Mouse (Mus musculus): Measurements from ENCODE around the gene Ren1.

The Ren1 gene

GRCm38 (mm10) chr1:133344357-133344756 is 6.0 kb upstream of the Ren1 start:
- no peak for DNase-seq (ENCODE audit: low read depth)

DNA sequence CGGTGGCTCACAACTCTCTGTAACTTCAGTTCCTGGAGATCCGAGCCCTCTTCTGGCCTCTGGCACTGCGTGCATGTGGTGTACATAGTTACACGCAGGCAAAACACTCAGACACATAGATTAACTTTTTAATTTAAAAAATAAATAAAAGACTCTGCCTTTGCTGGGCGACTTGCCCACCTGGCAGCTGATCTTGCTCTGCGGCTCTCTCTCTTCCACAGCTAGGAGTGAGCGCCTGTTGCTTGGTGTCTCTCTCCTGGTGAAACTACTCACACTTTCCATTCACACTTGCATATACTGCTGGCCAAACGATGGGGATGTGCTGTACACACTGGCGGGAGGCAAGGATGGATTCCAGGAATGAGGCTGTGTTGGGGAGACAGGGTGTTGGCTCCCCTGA is 3.8 kb upstream of the Ren1 start:
- no peak for DNase-seq (ENCODE audit: low read depth)

GRCm38 (mm10) chr1:133347226-133347625 is 3.1 kb upstream of the Ren1 start:
- DNase-seq (ENCODE audit: low read depth), result no peak

GRCm38 (mm10) chr1:133347693-133348520 is 2.4 kb upstream of the Ren1 start:
- DNase-seq (ENCODE audit: low read depth), result no peak

GRCm38 (mm10) chr1:133351762-133352161 is 1.5 kb downstream of the Ren1 start:
- no peak for DNase-seq (ENCODE audit: low read depth)

- peak; percentile 41 for DNase-seq (ENCODE audit: low read depth)
Observed at GRCm38 (mm10) chr1:133353371-133353809, 3.1 kb downstream of the Ren1 start.

DNA sequence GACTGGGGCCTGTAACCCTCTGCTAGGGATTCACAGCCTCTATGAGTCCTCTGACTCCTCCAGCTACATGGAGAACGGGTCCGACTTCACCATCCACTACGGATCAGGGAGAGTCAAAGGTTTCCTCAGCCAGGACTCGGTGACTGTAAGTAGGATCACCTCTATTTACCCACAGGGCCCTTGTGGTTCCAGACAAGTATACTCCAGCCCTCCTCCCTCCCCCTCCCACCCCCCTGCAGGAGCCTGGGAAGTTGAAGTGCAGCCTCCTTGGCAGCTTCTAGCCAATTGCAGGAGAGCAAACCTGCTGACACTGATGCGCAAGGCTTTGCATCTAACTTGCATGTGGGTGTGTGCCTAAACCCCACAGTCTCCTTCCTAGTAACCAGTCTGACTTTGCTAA is 5.2 kb downstream of the Ren1 start:
- DNase-seq (ENCODE audit: low read depth), result no peak

DNA sequence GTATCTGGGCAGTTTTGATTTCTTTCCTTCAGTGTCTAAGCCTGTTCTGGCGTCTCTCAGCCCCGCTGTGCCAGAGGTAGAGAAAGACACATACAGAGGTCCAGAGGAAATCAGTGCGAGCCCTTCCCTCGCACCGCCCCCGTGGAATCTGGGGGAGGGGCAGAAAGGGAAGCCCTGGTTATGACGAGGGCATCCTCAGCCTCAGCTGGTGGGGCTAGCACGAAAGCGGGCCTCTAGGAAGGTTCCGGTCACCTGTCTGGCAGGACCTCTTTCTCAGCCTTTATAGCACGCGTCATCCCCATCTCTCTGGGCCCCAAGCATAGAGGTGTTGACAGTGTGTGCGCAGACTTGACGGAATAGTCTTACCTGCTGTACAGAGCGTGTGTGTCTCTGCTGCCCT is 5.6 kb downstream of the Ren1 start:
- no peak for DNase-seq (ENCODE audit: low read depth)

- no peak for DNase-seq (ENCODE audit: low read depth)
Observed at GRCm38 (mm10) chr1:133356330-133356729, 6.0 kb downstream of the Ren1 start.

- no peak for DNase-seq (ENCODE audit: low read depth)
Observed at GRCm38 (mm10) chr1:133361006-133361405, 10.7 kb downstream of the Ren1 start.

DNA sequence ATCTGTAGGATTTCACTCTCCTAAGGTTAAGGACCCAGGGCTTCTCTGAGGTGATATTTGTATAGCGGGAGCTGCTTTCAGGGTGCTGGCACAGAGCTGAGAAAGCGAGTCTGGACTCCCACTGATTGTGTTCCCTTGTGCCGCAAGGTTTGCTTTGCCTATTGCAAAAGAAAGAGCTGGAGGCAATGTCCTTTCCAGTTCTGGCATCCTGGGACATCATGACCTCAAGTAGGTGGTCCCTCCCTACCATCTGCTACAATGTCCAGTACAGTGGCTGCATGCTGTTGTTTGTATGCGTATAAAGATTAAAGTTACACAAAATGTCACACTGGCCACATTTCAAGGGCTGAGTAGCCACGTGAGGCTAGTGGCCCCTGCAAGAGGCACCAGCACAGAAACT is 11.8 kb downstream of the Ren1 start:
- no peak for DNase-seq (ENCODE audit: low read depth)

DNA sequence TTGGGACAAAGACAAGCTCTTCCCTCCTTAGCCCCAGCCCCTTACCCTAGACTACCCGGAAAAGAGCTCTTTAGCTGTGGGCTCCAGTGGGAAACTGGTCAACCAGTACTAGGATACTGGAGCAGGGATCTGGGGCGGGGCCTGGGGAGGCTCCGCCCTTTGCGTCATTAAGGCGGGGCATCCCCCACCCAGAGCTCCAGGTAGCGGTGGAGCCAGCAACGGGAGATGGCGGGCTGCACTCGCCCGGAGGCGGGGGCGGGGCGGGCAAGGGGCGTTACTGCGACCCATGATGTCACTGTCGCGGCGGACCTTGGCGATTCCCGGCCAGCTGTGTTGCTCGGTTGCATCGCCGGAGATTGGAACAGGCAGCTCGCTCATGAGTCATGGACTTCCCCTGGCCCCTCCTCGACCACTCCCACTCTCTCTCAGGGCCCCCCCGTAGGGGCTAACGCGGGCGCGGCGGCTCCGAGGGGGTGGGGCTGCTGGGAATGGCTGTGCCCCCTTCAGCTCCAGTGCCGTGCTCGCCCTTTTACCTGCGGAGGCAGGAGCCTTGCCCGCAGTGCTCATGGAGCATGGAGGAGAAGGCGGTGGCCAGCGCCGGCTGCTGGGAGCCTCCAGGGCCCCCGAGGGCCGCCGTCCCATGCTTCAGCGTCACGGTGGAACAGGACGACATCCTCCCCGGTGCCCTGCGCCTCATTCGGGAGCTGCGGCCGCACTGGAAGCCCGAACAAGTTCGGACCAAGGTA is 13.1 kb downstream of the Ren1 start, which contains the start of gene Etnk2:
Gene Etnk2, plus strand, starts transcription at position 297 of the 746 bp plus-strand sequence.
- peak; percentile 10 for DNase-seq (ENCODE audit: low read depth)

DNA sequence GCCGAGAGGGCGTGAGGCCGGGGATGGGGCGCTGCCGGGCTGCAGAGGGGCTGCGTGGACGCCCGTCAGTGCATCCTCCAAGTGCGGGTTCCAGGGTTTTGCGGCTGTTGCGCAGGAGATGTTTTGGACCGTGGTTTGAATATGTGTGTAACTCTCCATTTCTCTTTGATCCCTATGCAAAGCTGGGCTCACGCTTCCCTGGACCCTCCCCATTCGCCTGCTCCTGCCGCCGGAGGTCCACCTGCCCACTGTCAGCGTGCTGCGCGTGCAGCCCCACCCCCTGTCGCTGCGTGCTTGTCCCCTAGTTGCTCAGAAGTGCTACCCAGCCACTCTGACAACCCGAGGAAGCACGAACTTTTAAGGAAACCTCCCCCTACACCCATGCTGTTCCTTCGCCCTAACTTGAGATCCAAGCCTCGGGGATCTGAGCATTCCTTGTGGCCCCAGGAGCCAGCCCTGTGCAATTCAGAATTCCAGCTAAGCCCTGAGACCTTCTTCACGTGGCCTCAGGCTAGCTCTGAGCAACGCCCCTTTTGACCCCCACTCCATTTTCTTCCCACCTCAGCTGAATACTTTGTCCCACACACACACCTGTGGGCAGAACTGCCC is 13.8 kb downstream of the Ren1 start:
- DNase-seq (ENCODE audit: low read depth), result no peak

- DNase-seq (ENCODE audit: low read depth), result no peak
Observed at GRCm38 (mm10) chr1:133364890-133365289, 14.6 kb downstream of the Ren1 start.

DNA sequence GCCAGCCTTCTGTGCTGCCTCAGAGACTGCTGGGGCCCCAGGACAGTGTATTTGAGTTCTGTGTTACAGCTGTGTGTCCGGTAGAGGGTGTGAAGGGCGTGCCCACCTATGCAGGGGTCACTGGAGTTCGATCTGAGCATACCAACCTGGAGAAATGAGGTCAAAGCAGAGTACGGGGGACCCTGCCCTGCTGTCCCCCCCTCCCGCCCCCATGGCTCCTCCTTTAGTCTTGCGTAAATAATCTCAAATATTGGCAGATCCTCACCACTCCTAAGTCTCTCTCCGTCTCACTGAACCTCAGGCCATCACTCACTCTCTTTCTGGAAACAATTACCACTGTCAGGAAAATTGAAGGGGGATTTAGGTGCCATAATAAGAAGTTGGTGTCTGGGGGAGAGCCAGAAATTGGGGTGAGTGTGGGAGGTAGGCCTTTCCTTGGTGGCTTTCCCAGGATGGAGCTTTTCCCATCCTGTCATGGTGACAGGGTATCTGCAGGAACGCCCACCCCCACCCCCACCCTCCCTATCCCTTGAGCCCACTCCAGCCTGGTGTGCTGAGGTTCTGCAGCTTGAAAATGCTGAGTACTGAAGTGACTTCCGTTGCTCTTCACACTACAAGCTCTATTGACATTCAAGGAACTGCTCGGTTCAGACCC is 16.8 kb downstream of the Ren1 start:
- no peak for DNase-seq (ENCODE audit: low read depth)

GRCm38 (mm10) chr1:133367606-133368488 is 17.5 kb downstream of the Ren1 start:
- DNase-seq (ENCODE audit: low read depth), result no peak

GRCm38 (mm10) chr1:133368644-133369043 is 18.3 kb downstream of the Ren1 start:
- DNase-seq (ENCODE audit: low read depth), result no peak

DNA sequence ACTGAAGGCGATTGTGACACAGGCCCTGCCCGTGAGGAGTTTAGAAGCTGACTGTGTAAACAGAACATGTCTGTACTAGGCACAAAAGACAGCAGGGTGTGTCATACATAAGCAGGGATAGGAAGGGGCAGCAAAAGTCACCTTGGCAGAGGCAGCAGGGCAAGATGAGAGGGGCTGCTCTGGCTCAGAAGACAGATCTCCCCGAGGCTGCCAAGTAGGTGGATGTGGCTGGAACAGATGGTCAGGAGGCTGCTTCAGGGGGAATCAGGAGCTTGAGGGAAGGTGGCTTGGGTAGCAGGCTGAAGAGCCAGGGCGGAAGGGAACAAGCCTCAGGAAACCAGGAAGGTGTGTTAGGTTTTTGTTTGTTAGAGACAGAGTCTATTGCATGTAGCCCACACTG is 20.0 kb downstream of the Ren1 start:
- no peak for DNase-seq (ENCODE audit: low read depth)

- no peak for DNase-seq (ENCODE audit: low read depth)
Observed at GRCm38 (mm10) chr1:133371431-133371830, 21.1 kb downstream of the Ren1 start.

DNA sequence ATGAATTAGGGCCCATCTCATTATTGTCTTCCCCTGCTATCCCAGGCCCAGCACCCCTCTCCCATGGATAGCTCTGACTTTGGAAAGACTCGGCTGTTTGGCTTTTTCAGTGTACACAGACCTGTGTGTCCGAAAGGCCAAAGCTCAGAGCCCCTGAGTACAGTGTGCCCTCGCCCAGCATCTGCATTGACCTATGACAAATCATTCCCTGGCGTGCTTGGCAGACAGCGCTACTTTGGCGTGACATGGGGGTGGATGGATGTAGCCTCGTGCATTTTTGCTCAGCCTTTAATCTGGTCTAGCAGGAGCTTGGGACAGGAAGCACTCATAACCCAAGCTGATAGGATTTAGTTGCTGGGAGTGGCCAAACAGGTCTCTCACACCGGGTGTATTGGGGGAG is 21.8 kb downstream of the Ren1 start:
- no peak for DNase-seq (ENCODE audit: low read depth)

DNA sequence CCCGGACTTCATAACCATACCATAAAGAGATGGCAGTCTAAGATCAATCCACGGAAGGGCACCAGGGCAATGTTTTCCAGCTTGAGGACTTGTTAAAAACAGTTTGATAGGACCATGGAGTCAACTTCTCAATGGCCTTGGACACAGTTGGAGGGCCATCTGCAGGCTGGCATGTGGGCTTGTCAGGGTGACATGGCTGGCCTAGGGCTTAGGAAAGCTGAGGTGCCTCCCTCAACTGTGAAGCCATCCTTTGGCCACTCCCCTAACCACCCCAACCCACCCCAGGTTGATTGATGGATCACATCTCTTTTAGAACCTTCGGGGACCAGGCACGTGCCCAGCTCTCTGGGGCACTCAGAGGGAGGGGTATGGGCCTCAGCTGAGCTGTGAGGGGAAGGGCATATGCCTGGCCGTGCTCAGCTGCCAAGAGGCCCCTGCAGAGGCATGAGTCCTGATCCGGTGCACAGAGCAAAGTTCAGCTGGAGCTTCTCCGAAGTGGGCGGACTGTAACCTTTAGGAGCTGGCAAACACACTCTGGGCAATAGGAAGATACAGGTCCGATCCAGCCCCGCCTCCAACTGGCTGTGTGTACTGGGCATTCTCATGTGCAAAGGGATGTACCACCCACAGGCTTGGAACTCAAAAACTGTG is 25.5 kb downstream of the Ren1 start:
- no peak for DNase-seq (ENCODE audit: low read depth)

Data from fibroblast of lung, adult 2 months (primary cell).